Mouse (Mus musculus): ENCODE measurements around the gene Tmem91.

GRCm38 (mm10) chr7:25655601-25656428 is 19.2 kb downstream of the Tmem91 start:
- TF ChIP-seq ZC3H11A (IDR thresholded peaks at IDR 0.05; ENCODE audit: borderline replicate concordance, low read depth, low read length) (no peak), HCFC1 (IDR thresholded peaks at IDR 0.05; ENCODE audit: borderline replicate concordance, insufficient read depth, low read length) (no peak), ZNF384 (IDR thresholded peaks at IDR 0.05; ENCODE audit: low read depth, low read length) (peak; percentile 89), CHD2 (IDR thresholded peaks at IDR 0.05; ENCODE audit: low read depth, low read length) (no peak), MAFK (IDR thresholded peaks at IDR 0.05; ENCODE audit: insufficient read depth, low read depth, low read length) (no peak)

Measured in ES-E14 (cell line).